Comparison of ENCODE assay signal across 22 mouse cellular contexts in genomic region chr6:38870070-38870469, GRCm38 (mm10). TPM values are rescaled to one million over a fixed set of nuclear protein-coding genes. Genes with fewer than 3 reads are reported as not detected.
DNase-seq lines count a peak whose midpoint lies in the region; ATAC-seq and TF ChIP-seq lines count a peak whose summit lies in the region.
"Had no signal": no experiment of that assay in that cellular context is flagged by ENCODE, and none has a peak within 500 bp of the region (broad histone marks: within the 10 kb centered on the region; RNA-seq: fewer than 3 reads in every experiment).

No protein-coding gene starts in this region.

- H3K9ac ChIP-seq in forebrain, embryonic 12.5 days, result 0 out of 2 replicates have a peak overlapping the region, but pooled peaks have one; percentile 5
- no peak overlapping the region for H3K9ac ChIP-seq in forebrain, embryonic 13.5 days
- H3K9ac ChIP-seq in liver, adult 2 months (ENCODE audit: low read depth, low read length), result peak overlapping the region; percentile 28; the same call in 1 of the 2 replicates
- no peak overlapping the region for H3K9ac ChIP-seq in liver, postnatal 0 days (replicated peaks)
- peak overlapping the region; percentile 17; the same call in 1 of the 2 replicates for H3K9ac ChIP-seq in liver, embryonic 12.5 days
- H3K9ac ChIP-seq: embryonic facial prominence, embryonic 12.5 days had no signal

- no peak overlapping the region for H3K4me3 ChIP-seq in forebrain, embryonic 12.5 days (replicated peaks)
- no peak overlapping the region for H3K4me3 ChIP-seq in forebrain, embryonic 13.5 days
- H3K4me3 ChIP-seq in liver, adult 2 months (ENCODE audit: insufficient read depth, low read depth, low read length), result no peak overlapping the region
- no peak overlapping the region for H3K4me3 ChIP-seq in liver, postnatal 0 days (ENCODE audit: low read depth, low read length)
- no peak overlapping the region for H3K4me3 ChIP-seq in brown adipose tissue, adult 24 weeks (ENCODE audit: insufficient read depth, low read depth, low read length)
- H3K4me3 ChIP-seq in liver, embryonic 12.5 days, result no peak overlapping the region
- H3K4me3 ChIP-seq: embryonic facial prominence, embryonic 12.5 days; erythroblast, embryonic 14.5 days; left cerebral cortex, adult 2 months; limb, embryonic 10.5 days had no signal

- DNase-seq in liver, adult 2 months (ENCODE audit: extremely low read depth, low read depth, low spot score), result no peak
- DNase-seq in liver, postnatal 0 days, result no peak
- DNase-seq in left cerebral cortex, postnatal 36 days (ENCODE audit: low spot score in 2 of 2), result no peak
- DNase-seq: adrenal gland, postnatal 14 days; cerebellum, adult 11-12 months; cerebellum, postnatal 25 days; kidney, adult 8-10 months; layer of hippocampus, adult 9-11 months; lung, postnatal 14 days; right cerebral cortex, postnatal 4 days; thymus, postnatal 25 days had no signal

- no peaks in the 10 kb centered on the region for H3K36me3 ChIP-seq in forebrain, embryonic 12.5 days (replicated peaks)
- H3K36me3 ChIP-seq in forebrain, embryonic 13.5 days (ENCODE audit: poor library complexity, severe bottlenecking), result no peaks in the 10 kb centered on the region
- H3K36me3 ChIP-seq in liver, adult 2 months (ENCODE audit: control insufficient read depth, insufficient read depth, low read length), result no peaks in the 10 kb centered on the region
- peaks cover 17% of the 10 kb centered on the region for H3K36me3 ChIP-seq in liver, postnatal 0 days (replicated peaks; ENCODE audit: insufficient read depth, low read length)
- H3K36me3 ChIP-seq in liver, embryonic 12.5 days, result peaks cover 55% of the 10 kb centered on the region
- H3K36me3 ChIP-seq: embryonic facial prominence, embryonic 12.5 days had no signal

- H3K79me2 ChIP-seq in liver, adult 2 months (ENCODE audit: control insufficient read depth, insufficient read depth, low read length), result peaks cover 25% of the 10 kb centered on the region

- 17% methylated on average over 2 of the region's 2 CpGs for WGBS in forebrain, embryonic 12.5 days
- WGBS in forebrain, embryonic 13.5 days, result 14% methylated on average over 2 of the region's 2 CpGs
- 54% methylated on average over 2 of the region's 2 CpGs for WGBS in liver, adult 2 months
- 75% methylated on average over 2 of the region's 2 CpGs for WGBS in liver, postnatal 0 days (ENCODE audit: insufficient replicate concordance)
- WGBS in liver, embryonic 12.5 days (ENCODE audit: insufficient replicate concordance), result 73% methylated on average over 2 of the region's 2 CpGs

- intact Hi-C loops in left cerebral cortex, postnatal 36 days (cut with DNase I), result no loop called here

- no peaks in the 10 kb centered on the region for H3K9me3 ChIP-seq in forebrain, embryonic 12.5 days
- no peaks in the 10 kb centered on the region for H3K9me3 ChIP-seq in forebrain, embryonic 13.5 days (replicated peaks)
- H3K9me3 ChIP-seq in liver, postnatal 0 days (ENCODE audit: low read length), result no peaks in the 10 kb centered on the region
- no peaks in the 10 kb centered on the region for H3K9me3 ChIP-seq in liver, embryonic 12.5 days (replicated peaks)
- H3K9me3 ChIP-seq: embryonic facial prominence, embryonic 12.5 days; G1E; limb, embryonic 10.5 days had no signal

- H3K4me1 ChIP-seq in forebrain, embryonic 12.5 days, result peaks cover 65% of the 10 kb centered on the region
- H3K4me1 ChIP-seq in forebrain, embryonic 13.5 days, result peaks cover 76% of the 10 kb centered on the region
- peaks cover 47% of the 10 kb centered on the region for H3K4me1 ChIP-seq in liver, adult 2 months (ENCODE audit: control insufficient read depth, insufficient read depth, low read length)
- peaks cover 60% of the 10 kb centered on the region for H3K4me1 ChIP-seq in liver, postnatal 0 days (ENCODE audit: insufficient read depth)
- peaks cover 9% of the 10 kb centered on the region for H3K4me1 ChIP-seq in brown adipose tissue, adult 24 weeks (ENCODE audit: control insufficient read depth, insufficient read depth, insufficient read length, low read length)
- peaks cover 82% of the 10 kb centered on the region for H3K4me1 ChIP-seq in liver, embryonic 12.5 days

- TF ChIP-seq CTCF in liver, adult 2 months (IDR thresholded peaks at IDR 0.05; ENCODE audit: low read depth, low read length), result no peak
- TF ChIP-seq CTCF in liver, postnatal 0 days (IDR thresholded peaks at IDR 0.05; ENCODE audit: low read depth), result no peak

- TF ChIP-seq EP300 in liver, postnatal 0 days (IDR thresholded peaks at IDR 0.05; ENCODE audit: low read depth), result no peak

- no peak for TF ChIP-seq POLR2A in liver, adult 2 months (IDR thresholded peaks at IDR 0.05; ENCODE audit: extremely low read depth, insufficient read depth, low read length)

- no peak for ATAC-seq in forebrain, embryonic 12.5 days (ENCODE audit: low FRiP score)
- no peak for ATAC-seq in forebrain, embryonic 13.5 days
- no peak for ATAC-seq in liver, postnatal 0 days
- no peak for ATAC-seq in liver, embryonic 12.5 days
- no peak for ATAC-seq in megakaryocyte-erythroid progenitor cell, adult 5-6 weeks (replicated peaks; ENCODE audit: low FRiP score, low TSS enrichment, poor library complexity, severe bottlenecking)
- ATAC-seq: forebrain, embryonic 16.5 days had no signal

- H3K4me2 ChIP-seq in forebrain, embryonic 12.5 days, result no peak overlapping the region
- no peak overlapping the region for H3K4me2 ChIP-seq in forebrain, embryonic 13.5 days
- H3K4me2 ChIP-seq in liver, postnatal 0 days (ENCODE audit: low read depth, low read length), result no peak overlapping the region
- no peak overlapping the region for H3K4me2 ChIP-seq in liver, embryonic 12.5 days
- H3K4me2 ChIP-seq: embryonic facial prominence, embryonic 12.5 days had no signal

- H3K27me3 ChIP-seq in forebrain, embryonic 12.5 days, result no peaks in the 10 kb centered on the region
- H3K27me3 ChIP-seq in forebrain, embryonic 13.5 days, result no peaks in the 10 kb centered on the region
- H3K27me3 ChIP-seq in liver, adult 2 months (ENCODE audit: control insufficient read depth, insufficient read depth, low read length), result no peaks in the 10 kb centered on the region
- H3K27me3 ChIP-seq in liver, postnatal 0 days (ENCODE audit: insufficient read depth, low read length), result no peaks in the 10 kb centered on the region
- no peaks in the 10 kb centered on the region for H3K27me3 ChIP-seq in liver, embryonic 12.5 days (replicated peaks)
- H3K27me3 ChIP-seq: embryonic facial prominence, embryonic 12.5 days had no signal

- H3K27ac ChIP-seq in forebrain, embryonic 12.5 days, result no peak overlapping the region
- no peak overlapping the region; the same call in 1 of the 2 replicates for H3K27ac ChIP-seq in forebrain, embryonic 13.5 days
- peak overlapping the region; percentile 71 for H3K27ac ChIP-seq in liver, adult 2 months (replicated peaks; ENCODE audit: insufficient read depth, low read depth, low read length)
- H3K27ac ChIP-seq in liver, postnatal 0 days (ENCODE audit: low read depth), result no peak overlapping the region
- peak overlapping the region; percentile 39 for H3K27ac ChIP-seq in brown adipose tissue, adult 24 weeks (replicated peaks; ENCODE audit: low read depth, low read length)
- H3K27ac ChIP-seq in liver, embryonic 12.5 days, result peak overlapping the region; percentile 18; the same call in 1 of the 2 replicates
- H3K27ac ChIP-seq: embryonic facial prominence, embryonic 12.5 days; left cerebral cortex, adult 2 months; limb, embryonic 10.5 days had no signal

RNA-seq across cellular contexts. Expression of gene Tbxas1, which starts 5.1 kb away (rescaled TPM):
- 1.5 and 1.8 TPM in 2 replicates for polyA plus RNA-seq in forebrain, embryonic 12.5 days (2016; fragmentation: Nextera tagmentation; extraction: Ambion mirVana)
- 0.76 and 1.1 TPM in 2 replicates for polyA plus RNA-seq in forebrain, embryonic 13.5 days (2015; fragmentation: Nextera tagmentation; extraction: Ambion mirVana)
- 3.5 and 4.9 TPM in 2 replicates for total RNA-seq in liver, adult 2 months (2014; rRNA removed)
- polyA plus RNA-seq in liver, adult 2 months (2012; rRNA removed), result 0.61 and 1.1 TPM in 2 replicates
- 10.3 and 10.6 TPM in 2 replicates for polyA plus RNA-seq in liver, postnatal 0 days (2015; fragmentation: Nextera tagmentation; extraction: Ambion mirVana)
- polyA plus RNA-seq in brown adipose tissue, adult 24 weeks (2012; ENCODE audit: insufficient read depth, insufficient read length, missing spikeins), result 1.4 and 1.8 TPM in 2 replicates
- polyA plus RNA-seq in liver, embryonic 12.5 days (2016; fragmentation: Nextera tagmentation; extraction: Ambion mirVana), result 11.3 and 12.9 TPM in 2 replicates
- total RNA-seq in left cerebral cortex, postnatal 36 days (2021), result 1 to 10 TPM; 2.3 TPM
- 1.6 and 6.4 TPM in 2 replicates for total RNA-seq in megakaryocyte-erythroid progenitor cell, adult 5-6 weeks (2014; fragmentation: Nextera tagmentation)
- total RNA-seq in megakaryocyte-erythroid progenitor cell, adult 5-6 weeks (2017), result 2.5 and 8.8 TPM in 2 replicates

RNA-seq across cellular contexts. Expression of gene Hipk2, which starts 5.9 kb away (rescaled TPM):
- 36.6 and 37.2 TPM in 2 replicates for polyA plus RNA-seq in forebrain, embryonic 12.5 days (2016; fragmentation: Nextera tagmentation; extraction: Ambion mirVana)
- 33.7 and 35.0 TPM in 2 replicates for polyA plus RNA-seq in forebrain, embryonic 13.5 days (2015; fragmentation: Nextera tagmentation; extraction: Ambion mirVana)
- 8.5 and 10.4 TPM in 2 replicates for total RNA-seq in liver, adult 2 months (2014; rRNA removed)
- 22.2 and 23.5 TPM in 2 replicates for polyA plus RNA-seq in liver, adult 2 months (2012; rRNA removed)
- polyA plus RNA-seq in liver, postnatal 0 days (2015; fragmentation: Nextera tagmentation; extraction: Ambion mirVana), result 9.6 and 9.7 TPM in 2 replicates
- 23.7 and 63.9 TPM in 2 replicates for polyA plus RNA-seq in brown adipose tissue, adult 24 weeks (2012; ENCODE audit: insufficient read depth, insufficient read length, missing spikeins)
- polyA plus RNA-seq in liver, embryonic 12.5 days (2016; fragmentation: Nextera tagmentation; extraction: Ambion mirVana), result 26.8 and 28.9 TPM in 2 replicates
- total RNA-seq in left cerebral cortex, postnatal 36 days (2021), result 10 to 100 TPM; 52.4 to 60.9 TPM
- total RNA-seq in megakaryocyte-erythroid progenitor cell, adult 5-6 weeks (2014; fragmentation: Nextera tagmentation), result 24.3 and 27.9 TPM in 2 replicates
- 5.1 and 9.2 TPM in 2 replicates for total RNA-seq in megakaryocyte-erythroid progenitor cell, adult 5-6 weeks (2017)

Comparison
In these comparisons a context has a peak if more than half of its experiments do, and no peak if none do; other contexts are left out.
1. H3K27ac ChIP-seq: peak in liver, adult 2 months (single experiment), brown adipose tissue, adult 24 weeks (single experiment) and liver, embryonic 12.5 days (single experiment); none in forebrain, embryonic 12.5 days (single experiment), forebrain, embryonic 13.5 days (single experiment) and liver, postnatal 0 days (single experiment).
2. H3K9ac ChIP-seq: peak in forebrain, embryonic 12.5 days (single experiment), liver, adult 2 months (single experiment) and liver, embryonic 12.5 days (single experiment); none in forebrain, embryonic 13.5 days (single experiment) and liver, postnatal 0 days (single experiment).